In genomic region chr5:124233144-124233465, GRCm38 (mm10) we compare ENCODE assay signal across 12 mouse cellular contexts. TPM values are rescaled to one million over a fixed set of nuclear protein-coding genes. Genes with fewer than 3 reads are reported as not detected.
DNase-seq lines count a peak whose midpoint lies in the region; ATAC-seq and TF ChIP-seq lines count a peak whose summit lies in the region.
"Had no signal": no experiment of that assay in that cellular context is flagged by ENCODE, and none has a peak within 500 bp of the region (broad histone marks: within the 10 kb centered on the region; RNA-seq: fewer than 3 reads in every experiment).

No protein-coding gene starts in this region.

- peaks cover 36% of the 10 kb centered on the region for H3K4me1 ChIP-seq in kidney, embryonic 14.5 days (ENCODE audit: control insufficient read depth, insufficient read depth, low read length)
- peaks cover 6% of the 10 kb centered on the region for H3K4me1 ChIP-seq in stomach, postnatal 0 days (replicated peaks; ENCODE audit: control insufficient read depth, insufficient read depth)

- no peaks in the 10 kb centered on the region for H3K9me3 ChIP-seq in kidney, embryonic 14.5 days (ENCODE audit: control insufficient read depth, low read length)
- no peaks in the 10 kb centered on the region for H3K9me3 ChIP-seq in stomach, postnatal 0 days (ENCODE audit: control insufficient read depth, low read length)

- peak overlapping the region; percentile 39 for H3K27ac ChIP-seq in kidney, embryonic 14.5 days (ENCODE audit: low read depth, low read length)
- 0 out of 2 replicates have a peak overlapping the region, but pooled peaks have one; percentile 35 for H3K27ac ChIP-seq in stomach, postnatal 0 days (replicated peaks)

- H3K27me3 ChIP-seq in kidney, embryonic 14.5 days (ENCODE audit: control insufficient read depth, insufficient read depth, low read length): no peaks in the 10 kb centered on the region
- H3K27me3 ChIP-seq in stomach, postnatal 0 days (ENCODE audit: control insufficient read depth, insufficient read depth, low read length): no peaks in the 10 kb centered on the region

- no peak for DNase-seq in kidney, postnatal 36 days
- DNase-seq in T-cell, adult 2 months (ENCODE audit: low spot score): peak; percentile 65
- no peak for DNase-seq in stomach, postnatal 0 days (ENCODE audit: low spot score)
- DNase-seq in adrenal gland, postnatal 10 days: no peak
- DNase-seq: adrenal gland, adult 8-10 months; cerebellum, adult 18-20 months; gastrocnemius, postnatal 10 days; kidney, adult 18-20 months; lung, postnatal 10 days had no signal

- H3K36me3 ChIP-seq in kidney, embryonic 14.5 days (ENCODE audit: control insufficient read depth, insufficient read depth, low read length): no peaks in the 10 kb centered on the region
- no peaks in the 10 kb centered on the region for H3K36me3 ChIP-seq in stomach, postnatal 0 days (ENCODE audit: control insufficient read depth, insufficient read depth, low read length)

- no peak for TF ChIP-seq EP300 in stomach, postnatal 0 days (optimal IDR thresholded peaks at IDR 0.05)

- TF ChIP-seq CTCF in stomach, postnatal 0 days (IDR thresholded peaks at IDR 0.05; ENCODE audit: low read depth): no peak

- no peak overlapping the region for H3K4me2 ChIP-seq in kidney, embryonic 14.5 days (replicated peaks; ENCODE audit: low read depth, low read length)
- no peak overlapping the region for H3K4me2 ChIP-seq in stomach, postnatal 0 days (replicated peaks; ENCODE audit: low read depth)

- ATAC-seq in kidney, embryonic 14.5 days (ENCODE audit: low FRiP score, low TSS enrichment): no peak; the same call in none of the 2 replicates
- ATAC-seq in inflammation-experienced regulatory T-cells, adult 6 months: peak; percentile 87
- no peak for ATAC-seq in stomach, postnatal 0 days (ENCODE audit: low FRiP score, low TSS enrichment)
- ATAC-seq in monocyte, adult 5-6 weeks (replicated peaks; ENCODE audit: insufficient number of reproducible peaks, low FRiP score, low TSS enrichment, poor library complexity, severe bottlenecking): no peak

- WGBS in kidney, embryonic 14.5 days: 34% methylated on average over 8 of the region's 8 CpGs
- WGBS in stomach, postnatal 0 days: 73% methylated on average over 8 of the region's 8 CpGs

- H3K9ac ChIP-seq in kidney, embryonic 14.5 days (ENCODE audit: low read depth, low read length): no peak overlapping the region
- no peak overlapping the region for H3K9ac ChIP-seq in stomach, postnatal 0 days (ENCODE audit: low read length)

- no peak overlapping the region for H3K4me3 ChIP-seq in kidney, embryonic 14.5 days (ENCODE audit: low read length)
- H3K4me3 ChIP-seq in stomach, postnatal 0 days (ENCODE audit: low read depth, low read length): no peak overlapping the region

RNA-seq across cellular contexts. Expression of gene Pitpnm2, which starts 16.5 kb away (rescaled TPM):
- polyA plus RNA-seq in kidney, embryonic 14.5 days (2014; fragmentation: Nextera tagmentation; extraction: Ambion mirVana): 5.1 and 7.0 TPM in 2 replicates
- 10 to 100 TPM in 2 of 3 experiments, 1 to 10 TPM in 1; 5.5 to 15.7 (median 11.1) TPM for polyA plus RNA-seq in inflammation-experienced regulatory T-cells, adult 6 months (2017; shearing (Covaris generic))
- 1.8 and 2.3 TPM in 2 replicates for polyA plus RNA-seq in stomach, postnatal 0 days (2015; fragmentation: Nextera tagmentation; extraction: Ambion mirVana)
- 10 to 100 TPM; 40.4 to 53.6 TPM for total RNA-seq in adrenal gland, postnatal 10 days (2021)
- total RNA-seq in monocyte, adult 5-6 weeks (2017): 1.1 to 2.8 TPM (median 1.3 TPM) in 3 replicates
